Mouse (Mus musculus) limb, embryonic 15.5 days (tissue): ENCODE data around the gene Tmem104. TPM values are rescaled to one million over a fixed set of nuclear protein-coding genes. Genes with fewer than 3 reads are reported as not detected.

ENCODE experiments used
- ATAC-seq: fragments of 200-750 bp; cut with Nextera tagmentation; 2 replicates; pipeline ENCODE4 v1.8.0; 2017; ENCODE audit warnings: low read depth, moderate TSS enrichment; ENCODE audit not compliant: insufficient number of reproducible peaks, low FRiP score, low TSS enrichment
- H3K27ac ChIP-seq: fragments of 300-500 bp; sonication (generic); 2 replicates; pipeline ENCODE4 v1.5.1; 2015; ENCODE audit warnings: moderate library complexity, mild to moderate bottlenecking, inconsistent platforms
- H3K27me3 ChIP-seq: fragments of 300-500 bp; sonication (generic); 2 replicates; pipeline ENCODE4 v1.6.1; 2015; ENCODE audit warnings: inconsistent platforms
- H3K36me3 ChIP-seq: fragments of 300-500 bp; sonication (generic); 2 replicates; pipeline ENCODE4 v1.6.1; 2015; ENCODE audit warnings: inconsistent platforms
- H3K4me1 ChIP-seq: fragments of 300-500 bp; sonication (generic); 2 replicates; pipeline ENCODE4 v1.6.1; 2015; ENCODE audit warnings: inconsistent platforms
- H3K4me2 ChIP-seq: fragments of 300-500 bp; sonication (generic); 2 replicates; pipeline ENCODE4 v1.6.1; 2015; ENCODE audit warnings: mild to moderate bottlenecking, inconsistent platforms
- H3K4me3 ChIP-seq: fragments of 300-500 bp; sonication (generic); 2 replicates; pipeline ENCODE4 v1.5.1; 2015; ENCODE audit warnings: mild to moderate bottlenecking, inconsistent platforms
- H3K9ac ChIP-seq: fragments of 300-500 bp; sonication (generic); 2 replicates; pipeline ENCODE4 v1.6.1; 2015; ENCODE audit warnings: inconsistent platforms
- H3K9me3 ChIP-seq: fragments of 300-500 bp; sonication (generic); 2 replicates; pipeline ENCODE4 v1.6.1; 2016; ENCODE audit warnings: inconsistent platforms
- WGBS: fragments of 180-500 bp; shearing (Covaris S2); methylation state at CpG from one replicate; pipeline ENCODE4 v1.1.7; 2015; 5-methylcytosine and 5-hydroxymethylcytosine counted together
- polyA plus RNA-seq: library from polyadenylated mRNA; unstranded; fragments of >200 nt; fragmentation: Nextera tagmentation; extraction: Ambion mirVana; gene quantifications from 2 replicates; pipeline ENCODE4 v1.2.1, GENCODE M21; 2015

Gene Tmem104
- polyA plus RNA-seq, 1 experiment from 2014 or later, result 15.9 TPM

DNA sequence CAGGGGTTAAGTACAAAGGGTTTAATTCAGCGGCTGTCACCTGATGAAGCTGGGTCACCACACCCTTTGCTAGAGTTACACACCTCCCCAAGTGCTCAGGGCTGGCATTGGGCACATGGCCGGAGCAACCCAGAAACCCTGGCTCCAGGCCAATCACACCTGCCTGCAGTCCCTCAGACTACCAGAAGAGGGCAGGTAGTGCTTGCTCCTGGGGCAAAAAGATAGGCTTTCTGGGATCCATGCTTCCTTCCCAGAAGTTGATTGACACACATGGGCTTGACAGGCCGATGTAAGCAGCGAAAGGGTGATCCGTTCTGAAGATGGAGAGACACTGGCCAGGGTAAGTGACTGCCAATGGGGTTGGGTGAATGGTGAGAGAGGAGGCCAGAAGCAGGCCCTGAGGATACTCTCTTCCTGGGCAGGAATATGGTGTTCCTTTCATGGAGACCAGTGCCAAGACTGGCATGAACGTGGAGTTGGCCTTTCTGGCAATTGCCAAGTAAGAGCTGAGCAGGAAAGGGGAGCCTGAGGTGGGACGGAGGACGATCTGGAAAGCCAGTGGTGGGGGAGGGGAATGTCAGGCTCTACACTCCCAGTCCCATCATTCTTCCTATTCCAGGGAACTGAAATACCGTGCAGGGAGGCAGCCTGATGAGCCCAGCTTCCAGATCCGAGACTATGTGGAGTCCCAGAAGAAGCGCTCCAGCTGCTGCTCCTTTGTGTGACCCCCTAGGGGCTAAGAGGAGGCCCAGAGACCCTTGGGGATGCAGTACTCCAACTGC lies 27.1 kb upstream of the Tmem104 start:
- no peak overlapping the region for H3K4me2 ChIP-seq
- no peak overlapping the region for H3K27ac ChIP-seq
- no peaks in the 10 kb centered on the region for H3K9me3 ChIP-seq
- whole genome bisulfite sequencing, result 43% methylated on average over 11 of the region's 11 CpGs
- no peaks in the 10 kb centered on the region for H3K36me3 ChIP-seq
- H3K4me3 ChIP-seq, result no peak overlapping the region
- ATAC-seq, result no peak
- H3K27me3 ChIP-seq, result peaks cover 47% of the 10 kb centered on the region
- peaks cover 38% of the 10 kb centered on the region for H3K4me1 ChIP-seq
- H3K9ac ChIP-seq, result no peak overlapping the region

DNA sequence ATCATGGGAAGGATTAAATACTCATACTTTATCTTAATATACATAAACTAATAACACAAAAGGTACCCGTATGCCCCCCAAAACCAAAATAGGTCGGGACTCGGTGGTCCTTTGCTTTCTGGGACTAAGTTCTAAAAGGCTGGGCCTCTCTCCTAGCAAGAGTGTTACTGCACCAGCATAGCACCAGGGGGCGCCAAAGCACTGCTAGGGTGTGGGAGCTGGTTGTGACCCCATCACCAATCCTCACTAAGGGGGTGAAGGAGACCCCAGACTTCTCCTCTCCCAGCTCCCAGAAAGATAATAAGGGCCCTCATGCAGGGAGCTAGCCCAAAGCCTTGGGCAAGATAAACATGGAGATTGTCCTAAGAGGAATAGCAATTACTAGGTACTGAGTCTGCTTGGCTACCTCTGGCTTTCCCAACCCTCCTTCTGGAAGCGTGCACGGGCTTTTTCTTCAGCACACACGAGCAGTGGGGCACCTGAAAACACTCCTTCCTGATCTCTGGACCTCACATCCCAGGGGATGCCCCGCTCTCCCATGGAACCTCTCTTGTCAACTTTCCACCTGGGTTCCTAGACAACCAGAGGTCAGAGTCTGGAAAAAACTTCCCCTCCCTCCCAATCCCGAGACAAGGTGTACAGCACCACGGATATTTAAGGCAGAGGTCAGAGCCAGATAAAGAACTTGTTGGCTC lies 26.3 kb upstream of the Tmem104 start:
- Histone ChIP-seq H3K27me3 (peaks cover 51% of the 10 kb centered on the region), H3K4me3 (no peak overlapping the region), H3K9ac (no peak overlapping the region), H3K9me3 (no peaks in the 10 kb centered on the region), H3K4me2 (no peak overlapping the region), H3K27ac (no peak overlapping the region), H3K36me3 (no peaks in the 10 kb centered on the region), H3K4me1 (peaks cover 38% of the 10 kb centered on the region)
- WGBS, result 32% methylated on average over 10 of the region's 10 CpGs
- ATAC-seq, result no peak

DNA sequence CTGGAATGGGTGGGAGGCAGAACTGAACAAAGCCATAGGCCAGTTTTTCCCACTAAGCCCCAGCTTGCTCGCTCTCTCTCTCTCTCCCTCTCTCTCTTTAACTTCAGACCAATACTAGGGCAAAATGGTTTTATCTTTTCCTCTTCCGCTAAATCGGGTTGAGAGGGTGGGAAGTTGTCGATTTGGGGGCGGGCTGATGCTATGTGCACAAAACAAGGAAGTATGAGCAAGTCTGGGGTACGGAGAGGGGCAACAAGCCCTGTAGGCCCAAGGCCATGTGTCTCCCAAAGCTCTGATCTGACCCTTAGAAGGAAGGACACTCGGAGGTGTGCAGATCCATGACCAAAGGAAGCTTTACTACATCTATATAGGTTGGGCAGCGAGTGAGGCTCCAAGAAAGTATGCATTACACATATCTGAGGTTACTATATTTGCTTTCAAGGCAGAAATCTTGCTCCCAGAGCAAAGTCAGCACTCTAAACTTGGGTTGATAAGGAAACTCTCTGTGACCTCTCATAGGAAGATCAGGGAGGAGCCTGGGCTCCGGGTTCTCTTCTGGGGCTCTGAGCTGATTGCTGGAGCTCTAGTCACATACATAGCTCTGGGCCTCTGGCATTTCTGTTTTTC lies 25.6 kb upstream of the Tmem104 start:
- ATAC-seq, result no peak
- Histone ChIP-seq H3K9ac (no peak overlapping the region), H3K27me3 (peaks cover 46% of the 10 kb centered on the region), H3K4me2 (no peak overlapping the region), H3K4me1 (peaks cover 38% of the 10 kb centered on the region), H3K4me3 (no peak overlapping the region), H3K9me3 (no peaks in the 10 kb centered on the region), H3K27ac (no peak overlapping the region), H3K36me3 (no peaks in the 10 kb centered on the region)
- 74% methylated on average over 9 of the region's 9 CpGs for WGBS

DNA sequence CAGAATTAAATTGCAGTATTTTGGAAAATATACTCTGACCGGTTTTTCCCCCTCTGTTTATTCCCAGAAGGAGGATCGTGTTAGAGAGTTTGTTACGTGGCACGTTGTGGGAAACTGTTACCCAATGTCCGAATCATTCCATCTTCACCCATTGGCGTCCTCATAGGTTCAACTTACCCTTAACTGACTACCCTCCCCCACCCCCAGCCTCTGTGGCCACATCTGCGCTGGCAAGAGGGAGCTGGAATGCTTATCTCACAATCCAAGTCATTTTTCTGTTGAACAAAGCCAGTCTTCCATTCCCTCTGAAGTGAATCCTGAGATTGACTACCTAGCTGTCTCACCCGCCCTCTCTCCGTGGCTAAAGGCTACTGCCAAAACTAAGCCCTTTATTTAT lies 25.1 kb upstream of the Tmem104 start:
- no peak overlapping the region for H3K27ac ChIP-seq
- no peaks in the 10 kb centered on the region for H3K36me3 ChIP-seq
- H3K9ac ChIP-seq, result no peak overlapping the region
- 25% methylated on average over 9 of the region's 9 CpGs for WGBS
- H3K27me3 ChIP-seq, result peaks cover 42% of the 10 kb centered on the region
- peaks cover 38% of the 10 kb centered on the region for H3K4me1 ChIP-seq
- no peaks in the 10 kb centered on the region for H3K9me3 ChIP-seq
- H3K4me3 ChIP-seq, result peak overlapping the region; percentile 65; the same call in 1 of the 2 replicates
- peak overlapping the region; percentile 92 for H3K4me2 ChIP-seq
- ATAC-seq, result no peak

DNA sequence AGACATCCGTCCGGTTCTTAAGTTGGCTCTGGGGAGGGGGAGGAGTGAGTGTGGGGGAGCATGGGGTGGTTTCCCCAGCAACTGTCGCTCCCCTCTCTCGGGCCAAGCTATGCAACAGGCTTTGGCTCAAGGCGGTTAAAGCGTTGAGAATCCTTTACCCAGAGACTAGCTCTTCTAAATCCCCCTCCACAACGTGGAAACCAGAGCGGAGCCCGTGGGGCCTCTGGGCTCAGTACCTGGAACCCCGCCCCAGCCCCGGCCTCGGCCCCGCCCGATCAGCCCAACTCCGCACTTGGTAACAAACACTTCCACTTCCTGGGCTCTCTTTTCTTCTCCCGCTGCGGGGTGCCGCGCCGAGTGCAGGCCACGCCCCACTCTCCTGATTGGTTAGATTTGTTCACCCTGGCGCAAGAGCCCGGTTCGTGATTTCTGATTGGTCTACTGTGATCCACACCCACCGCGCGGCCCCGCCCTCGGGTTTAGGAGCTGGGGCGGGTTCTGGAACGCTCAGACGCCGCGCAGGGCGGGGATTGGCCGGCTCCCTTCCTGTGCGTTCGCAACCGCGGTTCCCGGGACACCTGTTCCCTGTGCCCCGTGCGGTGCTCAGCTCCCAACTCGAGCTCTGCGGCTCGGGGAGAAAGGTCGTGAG lies 24.3 kb upstream of the Tmem104 start, which contains the start of gene Slc9a3r1:
Slc9a3r1 (plus strand) TSS at position 510 of the 649 bp plus-strand sequence.
- no peaks in the 10 kb centered on the region for H3K9me3 ChIP-seq
- no peaks in the 10 kb centered on the region for H3K36me3 ChIP-seq
- peaks cover 36% of the 10 kb centered on the region for H3K4me1 ChIP-seq
- peak; percentile 92 for ATAC-seq
- H3K27ac ChIP-seq, result peak within 1 kb of the TSS; percentile 67; the same call in 1 of the 2 replicates
- peaks cover 42% of the 10 kb centered on the region for H3K27me3 ChIP-seq
- H3K4me3 ChIP-seq, result peak within 1 kb of the TSS; percentile 65
- H3K4me2 ChIP-seq, result peak within 1 kb of the TSS; percentile 92
- H3K9ac ChIP-seq, result peak within 1 kb of the TSS; percentile 43
- WGBS, result under 1% methylated on average over 47 of the region's 47 CpGs

DNA sequence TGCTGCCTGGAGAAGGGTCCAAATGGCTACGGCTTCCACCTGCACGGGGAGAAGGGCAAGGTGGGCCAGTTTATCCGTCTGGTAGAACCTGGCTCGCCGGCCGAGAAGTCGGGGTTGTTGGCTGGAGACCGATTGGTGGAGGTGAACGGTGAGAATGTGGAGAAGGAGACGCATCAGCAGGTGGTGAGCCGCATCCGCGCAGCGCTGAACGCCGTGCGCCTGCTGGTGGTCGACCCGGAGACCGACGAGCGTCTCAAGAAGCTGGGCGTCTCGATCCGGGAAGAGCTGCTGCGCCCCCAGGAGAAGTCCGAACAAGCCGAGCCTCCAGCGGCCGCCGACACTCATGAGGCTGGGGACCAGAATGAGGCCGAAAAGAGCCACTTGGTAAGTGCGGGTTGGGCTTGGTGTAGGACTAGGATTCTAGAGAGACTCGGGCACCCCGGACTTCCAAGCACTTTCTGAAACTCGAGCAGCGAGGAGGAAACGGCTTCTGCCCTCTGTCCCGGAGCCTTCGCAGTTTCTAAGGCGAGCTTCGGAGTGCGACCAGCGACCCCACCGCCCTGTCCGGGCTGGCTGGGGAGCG lies 23.6 kb upstream of the Tmem104 start:
- peaks cover 30% of the 10 kb centered on the region for H3K4me1 ChIP-seq
- ATAC-seq, result no peak
- H3K27ac ChIP-seq, result no peak overlapping the region
- H3K4me3 ChIP-seq, result peak overlapping the region; percentile 65
- under 1% methylated on average over 47 of the region's 47 CpGs for WGBS
- H3K9me3 ChIP-seq, result no peaks in the 10 kb centered on the region
- peaks cover 42% of the 10 kb centered on the region for H3K27me3 ChIP-seq
- peak overlapping the region; percentile 43 for H3K9ac ChIP-seq
- peak overlapping the region; percentile 92 for H3K4me2 ChIP-seq
- H3K36me3 ChIP-seq, result no peaks in the 10 kb centered on the region

DNA sequence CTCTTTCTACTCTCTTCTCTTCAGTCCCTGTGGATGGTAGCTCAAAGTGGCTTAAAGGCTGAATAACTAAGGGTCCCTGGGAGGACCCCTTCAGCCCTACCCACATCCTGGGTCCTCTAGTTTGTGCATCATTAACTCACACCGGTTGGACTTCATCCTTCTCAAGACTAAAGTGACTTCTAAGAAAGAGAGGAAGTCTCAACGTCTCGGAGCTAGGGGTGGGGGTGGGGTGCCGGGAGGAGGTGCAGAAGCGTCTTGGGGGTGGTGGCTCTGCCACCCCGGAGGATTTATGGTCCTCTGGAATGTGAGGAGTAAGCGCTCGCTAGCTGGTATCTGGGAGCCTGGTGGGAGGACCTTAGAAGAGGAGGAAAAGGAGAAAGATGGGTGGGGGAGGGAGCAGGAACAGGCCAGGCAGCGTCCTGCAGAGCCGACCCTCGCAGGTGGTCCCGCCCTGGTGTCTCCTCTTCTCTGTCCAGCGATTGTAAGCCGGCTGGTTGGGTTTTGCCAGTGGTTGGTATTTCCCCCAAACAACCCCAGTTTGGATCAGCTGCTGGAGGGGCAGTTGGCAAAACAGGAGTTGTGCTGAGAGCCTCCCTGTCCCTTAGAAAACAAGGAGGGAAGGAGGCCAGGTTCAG lies 22.8 kb upstream of the Tmem104 start:
- H3K4me2 ChIP-seq, result peak overlapping the region; percentile 92
- WGBS, result under 1% methylated on average over 14 of the region's 14 CpGs
- H3K27me3 ChIP-seq, result peaks cover 42% of the 10 kb centered on the region
- peaks cover 30% of the 10 kb centered on the region for H3K4me1 ChIP-seq
- H3K36me3 ChIP-seq, result no peaks in the 10 kb centered on the region
- H3K27ac ChIP-seq, result no peak overlapping the region
- H3K9me3 ChIP-seq, result no peaks in the 10 kb centered on the region
- H3K9ac ChIP-seq, result no peak overlapping the region
- no peak for ATAC-seq
- H3K4me3 ChIP-seq, result peak overlapping the region; percentile 65

DNA sequence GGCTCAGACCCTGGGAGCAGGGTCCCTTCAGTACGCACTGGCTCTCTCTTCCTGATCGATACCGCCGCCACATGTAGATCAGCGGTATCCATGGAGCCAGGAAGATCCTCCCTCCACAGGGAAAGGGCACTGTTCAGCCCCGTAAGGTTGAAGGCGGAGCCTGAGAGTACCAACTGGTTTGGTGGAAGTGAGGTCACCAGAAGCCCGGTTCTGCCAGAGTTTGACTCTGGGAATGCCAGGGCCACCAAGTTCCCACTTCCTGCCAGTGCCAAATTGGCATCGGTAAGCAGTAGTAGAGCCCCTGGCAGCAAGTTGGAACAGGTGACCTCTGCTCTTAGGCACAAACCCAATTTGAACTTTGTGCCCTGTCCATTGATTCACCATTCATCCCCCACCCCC lies 22.3 kb upstream of the Tmem104 start:
- Histone ChIP-seq H3K27me3 (peaks cover 42% of the 10 kb centered on the region), H3K4me1 (peaks cover 30% of the 10 kb centered on the region), H3K9ac (no peak overlapping the region), H3K36me3 (no peaks in the 10 kb centered on the region), H3K27ac (no peak overlapping the region), H3K4me3 (peak overlapping the region; percentile 65), H3K9me3 (no peaks in the 10 kb centered on the region), H3K4me2 (peak overlapping the region; percentile 92)
- ATAC-seq, result no peak
- 5% methylated on average over 9 of the region's 9 CpGs for WGBS

DNA sequence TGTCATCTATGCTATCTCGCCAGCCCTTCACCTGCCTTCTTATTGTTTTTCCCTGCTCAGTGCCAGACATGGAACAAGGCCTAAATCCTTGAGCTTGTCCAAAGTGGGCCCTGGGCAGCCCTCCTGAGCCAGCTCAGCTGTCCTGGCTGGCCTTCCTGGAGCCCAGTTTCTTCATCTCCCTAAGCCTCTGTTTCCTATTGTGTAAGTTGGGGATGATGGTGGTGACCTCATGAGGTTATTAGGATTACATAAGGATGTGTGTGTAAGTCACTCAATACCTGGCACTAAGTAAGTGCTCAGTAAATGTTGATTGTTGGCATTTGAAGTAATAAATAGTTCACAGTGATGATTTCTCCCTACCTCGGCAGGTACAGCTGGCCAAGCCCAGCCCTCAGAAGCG lies 20.5 kb upstream of the Tmem104 start:
- no peak overlapping the region for H3K9ac ChIP-seq
- H3K9me3 ChIP-seq, result no peaks in the 10 kb centered on the region
- H3K4me2 ChIP-seq, result no peak overlapping the region
- ATAC-seq, result no peak
- no peak overlapping the region for H3K4me3 ChIP-seq
- H3K4me1 ChIP-seq, result peaks cover 40% of the 10 kb centered on the region
- H3K27me3 ChIP-seq, result peaks cover 37% of the 10 kb centered on the region
- whole genome bisulfite sequencing, result 73% methylated on average over 3 of the region's 3 CpGs
- no peak overlapping the region for H3K27ac ChIP-seq
- no peaks in the 10 kb centered on the region for H3K36me3 ChIP-seq

DNA sequence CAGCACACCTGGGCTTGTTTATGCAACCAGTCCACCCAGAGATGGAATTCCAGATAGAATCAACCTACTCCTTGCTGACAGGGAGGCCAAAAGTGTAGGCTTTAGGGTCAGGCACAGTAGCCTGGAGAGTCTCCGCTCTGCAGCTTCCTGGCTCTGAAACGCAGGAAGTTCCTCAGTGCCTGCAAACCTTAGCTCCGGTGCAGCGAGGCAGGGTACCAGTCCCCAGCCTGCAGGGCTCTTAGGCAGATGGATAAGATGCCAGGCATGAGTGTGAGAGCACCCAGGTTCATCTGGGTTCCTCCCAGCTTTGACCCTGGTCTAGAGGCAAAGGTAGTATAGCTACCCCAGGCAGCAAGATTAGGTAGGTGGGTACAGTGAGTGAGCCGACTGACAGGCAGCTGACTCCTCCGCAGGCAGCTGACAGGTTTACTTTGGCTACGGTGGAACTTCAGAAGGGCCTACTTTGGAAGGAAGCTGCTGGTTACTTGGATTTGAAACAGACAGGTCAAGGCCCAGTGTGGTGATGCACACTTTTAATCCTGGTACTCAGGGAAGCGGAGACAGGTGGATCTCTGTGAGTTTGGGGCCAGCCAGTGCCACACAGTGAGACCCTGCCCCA lies 19.5 kb upstream of the Tmem104 start:
- no peak overlapping the region for H3K27ac ChIP-seq
- WGBS, result 83% methylated on average over 8 of the region's 8 CpGs
- no peak overlapping the region for H3K4me3 ChIP-seq
- H3K36me3 ChIP-seq, result no peaks in the 10 kb centered on the region
- no peak for ATAC-seq
- H3K9me3 ChIP-seq, result no peaks in the 10 kb centered on the region
- H3K4me2 ChIP-seq, result no peak overlapping the region
- H3K4me1 ChIP-seq, result peaks cover 40% of the 10 kb centered on the region
- peaks cover 28% of the 10 kb centered on the region for H3K27me3 ChIP-seq
- H3K9ac ChIP-seq, result no peak overlapping the region

DNA sequence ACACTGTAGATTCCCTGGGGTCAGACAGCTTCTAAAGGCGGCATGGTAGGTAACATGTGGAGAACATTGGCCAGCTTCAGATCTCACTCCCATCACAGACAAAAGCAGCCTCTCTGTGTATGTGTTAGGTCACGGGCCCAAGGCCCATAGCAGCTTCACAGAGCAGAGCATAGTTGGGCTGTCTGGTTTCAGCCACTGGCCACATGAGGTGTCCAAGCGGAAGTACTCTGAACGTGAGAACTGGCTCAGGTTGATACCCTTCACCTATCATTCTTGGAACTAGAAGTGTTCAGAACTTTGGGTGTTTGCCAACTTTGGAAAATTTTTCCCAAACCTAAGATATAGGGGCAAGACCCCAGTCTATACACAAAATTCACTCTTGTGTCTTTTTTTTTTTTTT lies 17.9 kb upstream of the Tmem104 start:
- peaks cover 42% of the 10 kb centered on the region for H3K4me1 ChIP-seq
- H3K36me3 ChIP-seq, result no peaks in the 10 kb centered on the region
- H3K4me3 ChIP-seq, result no peak overlapping the region
- H3K9ac ChIP-seq, result no peak overlapping the region
- peaks cover 19% of the 10 kb centered on the region for H3K27me3 ChIP-seq
- 81% methylated on average over 4 of the region's 4 CpGs for WGBS
- H3K4me2 ChIP-seq, result no peak overlapping the region
- no peaks in the 10 kb centered on the region for H3K9me3 ChIP-seq
- ATAC-seq, result no peak
- no peak overlapping the region for H3K27ac ChIP-seq
